19 mouse cellular contexts compared by ENCODE assay signal in genomic region chr2:114443801-114444200, GRCm38 (mm10).
DNase-seq lines count a peak whose midpoint lies in the region; TF ChIP-seq lines count a peak whose summit lies in the region.
"Had no signal": no experiment of that assay in that cellular context is flagged by ENCODE, and none has a peak within 500 bp of the region (broad histone marks: within the 10 kb centered on the region; RNA-seq: fewer than 3 reads in every experiment).

No protein-coding gene starts in this region.

- intact Hi-C loops in left cerebral cortex, adult 2 months (cut with DNase I), result no loop called here

- DNase-seq in cerebellum, adult 9-10 months, result peak; percentile 3
- DNase-seq in cerebellum, postnatal 36 days, result no peak
- peak; percentile 16 for DNase-seq in retina, postnatal 1 day
- no peak for DNase-seq in retina, embryonic 14.5 days (ENCODE audit: low spot score)
- peak; percentile 15 for DNase-seq in brain, adult 2 months (ENCODE audit: low read depth, low spot score)
- no peak for DNase-seq in testis, postnatal 14 days (ENCODE audit: low spot score)
- DNase-seq in urinary bladder, postnatal 10 days (ENCODE audit: low spot score), result no peak
- DNase-seq in left cerebral cortex, adult 2 months (ENCODE audit: extremely low spot score in 1 of 2, low spot score in 2 of 2), result no peak
- DNase-seq: cerebellum, adult 8-10 months; heart, postnatal 10 days; lung, adult 18-20 months; right cerebral cortex, adult 18-20 months; spleen, adult 18-20 months; thymus, adult 2 months had no signal

- no peak overlapping the region for H3K27ac ChIP-seq in left cerebral cortex, adult 2 months
- H3K27ac ChIP-seq: forebrain, embryonic 15.5 days; heart, embryonic 10.5 days; hindbrain, embryonic 14.5 days; intestine, embryonic 15.5 days; limb, embryonic 15.5 days had no signal

- no peak overlapping the region for H3K4me3 ChIP-seq in left cerebral cortex, adult 2 months
- H3K4me3 ChIP-seq: forebrain, embryonic 15.5 days; heart, embryonic 10.5 days; intestine, embryonic 15.5 days; limb, embryonic 15.5 days had no signal

- no peak for TF ChIP-seq CTCF in left cerebral cortex, adult 2 months (IDR thresholded peaks at IDR 0.05)

Comparison
In these comparisons a context has a peak if more than half of its experiments do, and no peak if none do; other contexts are left out.
1. DNase-seq: peak in cerebellum, adult 9-10 months (single experiment), retina, postnatal 1 day (single experiment) and brain, adult 2 months (single experiment); none in cerebellum, postnatal 36 days (0 of 2), retina, embryonic 14.5 days (single experiment), testis, postnatal 14 days (single experiment), urinary bladder, postnatal 10 days (single experiment) and left cerebral cortex, adult 2 months (0 of 2).